Mouse (Mus musculus) midbrain, embryonic 12.5 days (tissue): Measurements from ENCODE around the gene Matn3. TPM values are rescaled to one million over a fixed set of nuclear protein-coding genes. Genes with fewer than 3 reads are reported as not detected.
"Not testable (repeated sequence)": the region's sequence is repeated elsewhere in the genome, so short reads cannot be mapped to it uniquely, and the experiment has no call there.

Experiments
- ATAC-seq: fragments of 200-750 bp; cut with Nextera tagmentation; 2 replicates; pipeline ENCODE4 v1.8.0; 2017; ENCODE audit warnings: low read depth, moderate TSS enrichment, moderate library complexity; ENCODE audit not compliant: low FRiP score
- H3K27ac ChIP-seq: fragments of 300-500 bp; sonication (generic); replicated peaks from 2 replicates; pipeline ENCODE4 v1.5.1; 2016; ENCODE audit warnings: mild to moderate bottlenecking
- H3K27me3 ChIP-seq: fragments of 300-500 bp; sonication (generic); 2 replicates; pipeline ENCODE4 v1.6.1; 2016; ENCODE audit warnings: mild to moderate bottlenecking
- H3K36me3 ChIP-seq: fragments of 300-500 bp; sonication (generic); 2 replicates; pipeline ENCODE4 v1.6.1; 2016
- H3K4me1 ChIP-seq: fragments of 300-500 bp; sonication (generic); 2 replicates; pipeline ENCODE4 v1.6.1; 2016
- H3K4me2 ChIP-seq: fragments of 300-500 bp; sonication (generic); replicated peaks from 2 replicates; pipeline ENCODE4 v1.6.1; 2016; ENCODE audit warnings: mild to moderate bottlenecking, moderate library complexity
- H3K4me3 ChIP-seq: fragments of 300-500 bp; sonication (generic); 2 replicates; pipeline ENCODE4 v1.5.1; 2016; ENCODE audit warnings: mild to moderate bottlenecking
- H3K9ac ChIP-seq: fragments of 300-500 bp; sonication (generic); replicated peaks from 2 replicates; pipeline ENCODE4 v1.6.1; 2016; ENCODE audit warnings: mild to moderate bottlenecking, moderate library complexity
- H3K9me3 ChIP-seq: fragments of 300-500 bp; sonication (generic); 2 replicates; pipeline ENCODE4 v1.6.1; 2016; ENCODE audit warnings: mild to moderate bottlenecking
- WGBS: fragments of 180-500 bp; shearing (Covaris S2); methylation state at CpG from one replicate; pipeline ENCODE4 v1.1.7; 2016; 5-methylcytosine and 5-hydroxymethylcytosine counted together
- polyA plus RNA-seq: library from polyadenylated mRNA; unstranded; fragments of >200 nt; fragmentation: Nextera tagmentation; extraction: Ambion mirVana; gene quantifications from 2 replicates; pipeline ENCODE4 v1.2.1, GENCODE M21; 2016

Matn3 gene
- polyA plus RNA-seq, 1 experiment from 2014 or later = 0.61 TPM

GRCm38 (mm10) chr12:8920996-8921393 lies 26.7 kb upstream of the Matn3 start:
- Histone ChIP-seq H3K4me3 (peak overlapping the region; percentile 78), H3K27me3 (0 out of 2 replicates have a peak, but pooled peaks cover 3% of the 10 kb centered on the region), H3K9me3 (no peaks in the 10 kb centered on the region), H3K9ac (peak overlapping the region; percentile 56), H3K27ac (peak overlapping the region; percentile 97), H3K36me3 (peaks cover 4% of the 10 kb centered on the region; the same call in 1 of the 2 replicates), H3K4me2 (peak overlapping the region; percentile 50), H3K4me1 (peaks cover 25% of the 10 kb centered on the region)
- no peak for ATAC-seq
- whole genome bisulfite sequencing = 32% methylated on average over 1 of the region's 1 CpGs

- Histone ChIP-seq H3K4me3 (peak within 1 kb of the TSS; percentile 78), H3K4me2 (peak within 1 kb of the TSS; percentile 75), H3K9me3 (no peaks in the 10 kb centered on the region), H3K9ac (peak within 1 kb of the TSS; percentile 83), H3K36me3 (peaks cover 8% of the 10 kb centered on the region; the same call in 1 of the 2 replicates), H3K4me1 (peaks cover 25% of the 10 kb centered on the region), H3K27ac (peak within 1 kb of the TSS; percentile 97), H3K27me3 (no peaks in the 10 kb centered on the region)
- under 1% methylated on average over 73 of the region's 73 CpGs for WGBS
- peak; percentile 99 for ATAC-seq
These were observed 26.0 kb upstream of the Matn3 start, which contains the start of gene Laptm4a for GRCm38 (mm10) chr12:8921394-8922368. TSS of gene Laptm4a (plus strand) at chr12:8921664.

GRCm38 (mm10) chr12:8922369-8923124 lies 25.2 kb upstream of the Matn3 start:
- Histone ChIP-seq H3K27ac (peak overlapping the region; percentile 97), H3K4me3 (peak overlapping the region; percentile 78), H3K4me1 (peaks cover 25% of the 10 kb centered on the region), H3K4me2 (peak overlapping the region; percentile 75), H3K9ac (peak overlapping the region; percentile 83), H3K27me3 (no peaks in the 10 kb centered on the region), H3K9me3 (no peaks in the 10 kb centered on the region), H3K36me3 (peaks cover 8% of the 10 kb centered on the region; the same call in 1 of the 2 replicates)
- no peak for ATAC-seq
- 7% methylated on average over 30 of the region's 30 CpGs for whole genome bisulfite sequencing

GRCm38 (mm10) chr12:8923125-8923410 lies 24.7 kb upstream of the Matn3 start:
- Histone ChIP-seq H3K4me2 (peak overlapping the region; percentile 75), H3K27ac (no peak overlapping the region), H3K9me3 (no peaks in the 10 kb centered on the region), H3K4me3 (peak overlapping the region; percentile 78), H3K27me3 (no peaks in the 10 kb centered on the region), H3K36me3 (peaks cover 8% of the 10 kb centered on the region; the same call in 1 of the 2 replicates), H3K4me1 (peaks cover 25% of the 10 kb centered on the region), H3K9ac (peak overlapping the region; percentile 83)
- ATAC-seq = no peak
- 38% methylated on average over 5 of the region's 5 CpGs for WGBS

- Histone ChIP-seq H3K9me3 (no peaks in the 10 kb centered on the region), H3K27me3 (no peaks in the 10 kb centered on the region), H3K9ac (peak overlapping the region; percentile 83), H3K4me2 (peak overlapping the region; percentile 75), H3K27ac (no peak overlapping the region), H3K4me3 (peak overlapping the region; percentile 78), H3K36me3 (peaks cover 8% of the 10 kb centered on the region; the same call in 1 of the 2 replicates), H3K4me1 (peaks cover 25% of the 10 kb centered on the region)
- 59% methylated on average over 2 of the region's 2 CpGs for WGBS
- no peak for ATAC-seq
These were observed 24.1 kb upstream of the Matn3 start for GRCm38 (mm10) chr12:8923603-8924002.

- Histone ChIP-seq H3K4me2 (no peak overlapping the region), H3K27ac (no peak overlapping the region), H3K36me3 (peaks cover 11% of the 10 kb centered on the region; the same call in 1 of the 2 replicates), H3K9me3 (no peaks in the 10 kb centered on the region), H3K27me3 (no peaks in the 10 kb centered on the region), H3K9ac (no peak overlapping the region), H3K4me3 (no peak overlapping the region), H3K4me1 (peaks cover 24% of the 10 kb centered on the region)
- no peak for ATAC-seq
- 95% methylated on average over 3 of the region's 3 CpGs for WGBS
These were observed 20.1 kb upstream of the Matn3 start for GRCm38 (mm10) chr12:8927652-8928051.

GRCm38 (mm10) chr12:8928766-8929165 lies 19.0 kb upstream of the Matn3 start:
- no peak overlapping the region for H3K4me3 ChIP-seq
- no peak for ATAC-seq
- peaks cover 14% of the 10 kb centered on the region for H3K4me1 ChIP-seq
- H3K9ac ChIP-seq = no peak overlapping the region
- WGBS = 85% methylated on average over 4 of the region's 4 CpGs
- H3K36me3 ChIP-seq = peaks cover 21% of the 10 kb centered on the region
- no peak overlapping the region for H3K4me2 ChIP-seq
- no peaks in the 10 kb centered on the region for H3K9me3 ChIP-seq
- no peaks in the 10 kb centered on the region for H3K27me3 ChIP-seq
- H3K27ac ChIP-seq = no peak overlapping the region

GRCm38 (mm10) chr12:8931083-8931482 lies 16.6 kb upstream of the Matn3 start:
- H3K4me3 ChIP-seq = no peak overlapping the region
- ATAC-seq = no peak
- H3K9ac ChIP-seq = no peak overlapping the region
- no peaks in the 10 kb centered on the region for H3K9me3 ChIP-seq
- H3K4me2 ChIP-seq = no peak overlapping the region
- H3K27me3 ChIP-seq = no peaks in the 10 kb centered on the region
- WGBS = 94% methylated on average over 4 of the region's 4 CpGs
- H3K36me3 ChIP-seq = peaks cover 35% of the 10 kb centered on the region
- peaks cover 3% of the 10 kb centered on the region; the same call in 1 of the 2 replicates for H3K4me1 ChIP-seq
- H3K27ac ChIP-seq = no peak overlapping the region

GRCm38 (mm10) chr12:8935349-8935748 lies 12.4 kb upstream of the Matn3 start:
- no peak overlapping the region for H3K27ac ChIP-seq
- H3K4me1 ChIP-seq = peaks cover 3% of the 10 kb centered on the region; the same call in 1 of the 2 replicates
- H3K27me3 ChIP-seq = no peaks in the 10 kb centered on the region
- H3K9me3 ChIP-seq = no peaks in the 10 kb centered on the region
- H3K36me3 ChIP-seq = peaks cover 67% of the 10 kb centered on the region
- 90% methylated on average over 5 of the region's 5 CpGs for WGBS
- H3K9ac ChIP-seq = no peak overlapping the region
- H3K4me2 ChIP-seq = no peak overlapping the region
- H3K4me3 ChIP-seq = no peak overlapping the region
- ATAC-seq = no peak

- 75% methylated on average over 4 of the region's 4 CpGs for WGBS
- H3K27ac ChIP-seq, H3K4me3 ChIP-seq, H3K9ac ChIP-seq, ATAC-seq, H3K4me2 ChIP-seq, H3K9me3 ChIP-seq, H3K4me1 ChIP-seq, H3K27me3 ChIP-seq: not testable (repeated sequence)
- peaks cover 67% of the 10 kb centered on the region for H3K36me3 ChIP-seq
These were observed 11.5 kb upstream of the Matn3 start for GRCm38 (mm10) chr12:8936210-8936609.

- Histone ChIP-seq H3K27me3 (no peaks in the 10 kb centered on the region), H3K27ac (no peak overlapping the region), H3K9ac (no peak overlapping the region), H3K4me2 (no peak overlapping the region), H3K9me3 (no peaks in the 10 kb centered on the region), H3K36me3 (peaks cover 51% of the 10 kb centered on the region), H3K4me1 (no peaks in the 10 kb centered on the region), H3K4me3 (no peak overlapping the region)
- no peak for ATAC-seq
- WGBS = 93% methylated on average over 4 of the region's 4 CpGs
These were observed 8.2 kb upstream of the Matn3 start for GRCm38 (mm10) chr12:8939490-8939889.
